Mouse (Mus musculus) B cell, adult 67 days (primary cell): Measurements from ENCODE around the gene Sac3d1. TPM values are rescaled to one million over a fixed set of nuclear protein-coding genes. Genes with fewer than 3 reads are reported as not detected.

Experiments used
- total RNA-seq, 2 experiments: library from RNA; stranded (reverse); gene quantifications; 4 replicates each; pipeline ENCODE4 v1.2.4; 2023

The Sac3d1 gene
- 1 to 10 TPM; 8.8 to 10.0 TPM for total RNA-seq

DNA sequence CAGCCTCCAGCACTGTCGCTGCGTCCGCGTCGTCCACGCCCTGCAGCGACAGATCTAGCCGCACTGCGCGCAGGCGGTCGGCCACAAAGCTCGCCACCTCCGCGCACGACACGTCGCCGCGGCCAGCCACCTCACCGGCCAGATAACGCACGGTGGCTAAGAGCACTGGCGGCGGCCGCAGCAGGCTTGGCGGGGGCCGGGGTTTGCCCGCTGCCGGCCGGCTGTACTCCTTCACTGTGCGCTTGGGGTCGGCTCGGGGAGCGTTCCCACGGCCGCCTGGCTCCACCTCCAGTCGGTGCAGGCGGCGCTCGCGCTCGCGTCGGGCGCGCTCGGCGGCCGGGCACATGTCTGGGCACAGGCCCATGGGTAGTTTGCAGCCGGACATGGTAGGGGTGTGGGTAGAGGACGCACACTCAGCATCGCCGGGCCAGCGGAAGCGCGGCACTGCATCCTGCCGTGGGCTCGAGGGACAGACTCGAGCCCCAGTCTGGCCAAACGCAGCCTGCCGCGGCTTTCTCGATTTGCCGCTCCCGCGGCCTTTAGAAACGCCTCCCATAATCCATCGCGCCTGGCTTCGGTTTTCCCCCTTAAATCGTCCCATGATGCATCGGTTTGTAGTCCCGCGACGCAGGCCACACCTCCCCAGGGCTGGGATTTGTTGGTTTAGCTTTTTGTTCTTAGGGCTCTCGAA lies at the start of gene Sac3d1:
Gene Sac3d1, minus strand, starts transcription at position 665 of the 691 bp plus-strand sequence.

DNA sequence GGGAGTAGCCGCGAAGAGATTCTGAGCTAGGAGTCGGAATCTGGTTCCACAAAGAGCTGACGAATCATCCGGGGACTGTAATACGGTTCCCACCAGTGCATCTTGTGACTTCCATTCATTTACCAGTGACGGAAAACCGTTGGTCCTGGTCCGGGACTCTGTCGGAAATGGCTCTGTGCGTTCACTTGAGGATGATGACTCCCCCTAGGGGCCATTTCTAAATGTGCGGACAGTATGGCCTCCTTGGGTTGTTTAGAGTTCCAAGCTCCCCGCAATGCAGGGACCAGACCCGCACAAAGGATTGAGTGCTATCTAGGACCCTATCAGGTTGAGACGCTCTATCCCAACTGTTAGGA lies 22.9 kb upstream of the Sac3d1 start, which contains the start of gene Arl2:
Gene Arl2, minus strand, starts transcription at position 155 of the 356 bp plus-strand sequence.

DNA sequence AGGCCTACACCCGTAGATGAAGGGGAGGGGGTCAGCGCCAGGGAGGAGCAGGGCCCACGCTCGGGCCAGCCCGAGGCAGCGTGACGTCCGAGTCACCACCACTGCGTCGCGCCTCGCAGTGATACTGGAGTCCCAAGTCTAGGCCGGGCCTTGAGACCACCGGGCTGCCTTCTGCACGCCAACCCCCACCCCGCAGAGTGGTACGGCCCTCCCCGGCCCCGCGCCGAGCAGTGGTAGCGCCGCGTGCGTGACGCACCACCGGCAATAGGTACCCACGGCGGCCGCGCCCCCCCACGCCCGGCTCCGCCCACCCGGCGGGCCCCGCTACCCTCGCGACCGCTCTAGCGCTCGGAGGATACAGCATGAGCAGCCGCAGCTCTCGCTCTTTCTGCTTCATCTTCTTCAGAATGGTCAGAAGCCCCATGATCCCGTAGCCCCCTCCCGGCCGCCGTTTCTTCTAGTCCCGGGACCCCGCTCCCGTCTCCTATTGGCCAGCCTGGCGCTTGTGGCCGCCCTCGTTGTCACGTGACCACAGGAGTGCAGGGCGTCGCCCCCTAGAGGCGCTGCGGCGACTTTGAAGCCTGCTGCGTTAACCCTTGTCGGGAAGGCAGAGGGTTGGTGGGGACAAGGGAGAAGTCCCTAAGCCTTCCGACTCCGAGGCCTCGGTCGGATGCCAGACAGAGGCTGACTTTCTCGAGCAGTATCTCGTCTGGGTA lies 22.4 kb upstream of the Sac3d1 start, which contains the start of gene Batf2:
Gene Batf2, plus strand, starts transcription at position 306 of the 716 bp plus-strand sequence.

DNA sequence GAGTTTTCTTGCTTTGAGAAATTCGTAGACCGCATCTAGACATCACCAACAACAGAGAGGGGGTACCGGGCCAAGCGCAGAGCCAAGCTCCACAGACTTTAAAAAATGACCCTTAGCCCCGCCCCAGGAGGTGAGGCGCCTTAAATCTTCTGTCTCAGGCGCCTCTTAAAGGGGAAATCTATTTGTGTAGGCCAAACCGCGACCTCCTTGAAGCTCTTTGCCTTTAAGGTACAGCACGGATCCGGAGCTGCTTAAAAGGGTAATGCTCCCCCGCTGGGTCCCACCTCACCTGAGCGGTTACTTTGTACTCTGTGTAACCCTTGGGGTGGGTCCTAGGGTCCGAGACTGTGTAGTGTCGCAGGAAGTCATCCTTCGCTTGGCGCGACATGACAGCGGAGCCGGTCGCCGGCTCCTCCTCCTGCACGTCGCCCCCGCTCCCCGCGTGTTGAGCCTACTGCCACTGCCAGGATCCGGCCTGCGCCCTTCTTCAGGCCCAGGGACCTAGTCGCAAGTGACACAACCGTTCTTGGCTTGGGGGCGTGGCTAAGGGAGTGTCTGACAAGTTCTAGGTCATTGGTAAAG lies 9.4 kb upstream of the Sac3d1 start, which contains the start of gene Snx15:
Gene Snx15, minus strand, starts transcription at position 545 of the 582 bp plus-strand sequence.

DNA sequence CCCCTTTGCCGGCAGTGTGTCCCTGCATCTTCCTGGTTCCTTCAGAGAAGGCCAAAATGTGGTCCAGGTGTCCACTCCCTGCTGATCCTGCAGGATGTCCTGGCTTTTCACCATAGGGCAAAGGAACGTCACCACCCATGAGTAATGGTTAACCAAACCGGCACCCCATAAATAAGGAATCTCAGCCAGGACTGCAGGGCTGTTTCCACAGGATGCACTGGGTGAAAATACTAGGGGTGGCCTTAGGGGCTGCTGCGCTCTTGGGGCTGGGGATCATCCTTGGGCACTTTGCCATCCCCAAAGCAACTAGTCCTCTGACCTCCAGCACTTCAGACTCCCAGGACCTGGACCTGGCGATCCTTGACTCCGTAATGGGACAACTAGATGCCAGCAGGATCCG lies 12.9 kb downstream of the Sac3d1 start, which contains the start of gene Naaladl1:
Gene Naaladl1, plus strand, starts transcription at position 197 of the 400 bp plus-strand sequence.

DNA sequence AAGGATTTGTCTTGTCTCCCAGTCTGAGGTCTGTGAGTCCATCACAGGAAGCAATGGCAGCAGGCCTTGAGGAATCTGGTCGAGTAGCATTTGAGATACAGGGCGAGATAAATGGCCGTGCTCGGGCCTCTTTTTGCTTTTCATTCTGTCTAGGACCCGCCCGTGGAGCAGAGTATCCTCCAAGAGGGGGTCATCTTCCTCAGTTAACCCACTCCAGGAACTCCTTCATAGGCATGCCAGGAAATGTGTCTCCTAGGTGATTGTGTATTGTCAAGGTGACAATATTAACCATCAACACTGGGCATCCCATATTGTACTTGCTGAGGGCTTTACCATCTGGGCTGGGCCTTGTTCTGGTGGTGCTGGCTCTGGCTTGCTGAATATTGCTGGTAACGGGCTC lies 24.3 kb downstream of the Sac3d1 start, which contains the start of gene AC131692.1:
Gene AC131692.1, plus strand, starts transcription at position 301 of the 400 bp plus-strand sequence.

DNA sequence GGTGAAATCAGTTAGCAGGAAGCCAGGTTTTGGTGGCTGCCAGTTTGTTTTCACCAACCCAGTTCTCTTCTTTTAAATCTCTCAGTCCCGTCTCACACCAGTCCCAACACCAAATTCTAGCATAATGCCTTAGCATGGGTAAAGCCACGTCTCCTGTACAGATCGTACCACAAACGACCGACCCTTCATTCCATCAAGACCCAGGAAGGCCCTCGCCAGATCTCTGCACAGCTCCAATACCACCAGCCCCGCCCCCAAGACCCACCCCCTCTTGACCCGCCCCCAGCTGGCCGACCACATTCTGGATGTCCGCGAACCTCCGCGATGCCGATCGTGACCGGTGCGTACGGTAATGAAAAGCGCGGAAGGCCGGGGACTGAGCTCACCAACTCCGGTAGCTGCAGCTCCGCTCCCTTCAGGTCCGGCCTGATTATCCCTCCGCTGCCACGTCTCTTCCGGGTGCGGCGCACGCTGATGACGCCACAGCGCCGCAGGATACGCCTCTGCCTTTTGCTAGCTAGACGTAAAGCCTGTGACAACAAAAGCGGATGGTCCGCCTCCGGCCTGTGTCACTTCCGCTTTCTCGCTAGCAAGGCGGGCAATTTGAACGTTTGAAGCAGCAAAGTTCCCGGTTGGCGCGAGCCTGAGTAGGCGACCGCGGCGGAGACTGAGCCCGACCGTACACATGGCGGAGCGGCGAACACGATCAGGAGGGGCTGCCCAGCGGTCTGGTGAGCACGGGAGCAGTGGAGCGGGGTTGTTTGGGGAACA lies 33.8 kb downstream of the Sac3d1 start, which contains the start of the genes Zfpl1 and Cdca5:
Gene Zfpl1, minus strand, starts transcription at position 479 of the 771 bp plus-strand sequence.
Gene Cdca5, plus strand, starts transcription at position 506 of the 771 bp plus-strand sequence.

DNA sequence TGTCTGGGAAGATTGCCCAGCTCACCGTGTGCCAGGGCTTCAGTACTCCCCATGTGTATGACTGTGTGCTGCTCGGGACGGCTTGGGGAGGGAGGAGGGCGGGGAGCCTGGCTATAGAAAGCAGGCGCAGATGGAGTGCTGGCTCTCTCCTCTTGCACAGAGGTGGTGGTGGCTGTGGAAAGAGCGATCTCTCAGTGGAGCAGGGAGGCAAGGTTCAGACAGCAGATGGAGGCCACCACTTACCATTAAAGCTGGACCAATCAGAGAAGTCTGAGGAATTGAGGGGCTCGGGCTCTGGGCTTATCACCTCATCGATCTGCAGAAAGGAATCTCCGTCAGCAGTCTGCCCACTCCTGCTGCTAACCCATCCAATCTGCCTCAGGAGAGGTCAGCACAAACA lies 36.3 kb downstream of the Sac3d1 start, which contains the start of gene Gm28374:
Gene Gm28374, minus strand, starts transcription at position 101 of the 400 bp plus-strand sequence.

GRCm38 (mm10) chr19:6079983-6080480 lies 38.4 kb downstream of the Sac3d1 start, which contains the start of gene Tmem262:
Tmem262 (plus strand) TSS chr19:6080033.

DNA sequence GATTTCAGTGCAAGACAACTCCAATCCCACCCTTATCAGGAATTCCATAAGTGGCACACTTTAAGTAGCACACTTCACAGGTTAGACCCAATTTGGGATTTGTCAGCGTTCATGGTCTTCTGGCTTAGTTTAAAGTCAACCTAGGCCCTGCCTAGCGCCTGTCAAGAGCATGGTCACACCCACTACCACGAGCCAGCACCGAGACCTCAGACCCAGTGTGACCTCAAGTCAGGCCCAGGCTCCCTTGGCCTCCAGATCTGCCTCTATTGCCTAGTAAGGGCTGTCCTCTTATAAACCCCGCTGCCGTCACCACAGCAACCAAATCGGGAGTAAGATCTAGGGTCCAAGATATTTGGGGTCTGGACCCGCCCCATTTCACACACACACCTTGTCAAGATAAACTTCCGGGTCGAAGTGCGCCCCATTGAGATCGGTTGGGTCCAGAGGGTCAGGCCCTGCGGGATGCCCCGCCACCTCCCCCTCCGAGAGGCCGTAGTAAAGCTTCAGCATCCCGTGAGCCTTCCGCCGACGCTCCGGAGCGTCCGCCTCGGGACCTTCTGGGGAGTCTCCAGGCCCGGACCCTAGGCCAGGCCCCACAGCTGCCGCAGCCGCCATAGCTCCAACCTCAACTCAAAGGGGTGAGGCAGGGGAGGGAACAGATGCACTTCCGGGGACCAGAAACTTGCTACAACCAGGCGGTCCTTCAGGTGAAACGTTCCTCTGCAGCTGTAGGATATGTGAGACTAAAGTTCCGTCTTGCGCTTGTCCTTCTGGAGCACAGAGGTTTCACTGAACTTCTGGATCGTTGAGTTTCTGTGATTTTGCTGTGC lies 41.7 kb downstream of the Sac3d1 start, which contains the start of gene Vps51:
Gene Vps51, minus strand, starts transcription at position 668 of the 830 bp plus-strand sequence.

DNA sequence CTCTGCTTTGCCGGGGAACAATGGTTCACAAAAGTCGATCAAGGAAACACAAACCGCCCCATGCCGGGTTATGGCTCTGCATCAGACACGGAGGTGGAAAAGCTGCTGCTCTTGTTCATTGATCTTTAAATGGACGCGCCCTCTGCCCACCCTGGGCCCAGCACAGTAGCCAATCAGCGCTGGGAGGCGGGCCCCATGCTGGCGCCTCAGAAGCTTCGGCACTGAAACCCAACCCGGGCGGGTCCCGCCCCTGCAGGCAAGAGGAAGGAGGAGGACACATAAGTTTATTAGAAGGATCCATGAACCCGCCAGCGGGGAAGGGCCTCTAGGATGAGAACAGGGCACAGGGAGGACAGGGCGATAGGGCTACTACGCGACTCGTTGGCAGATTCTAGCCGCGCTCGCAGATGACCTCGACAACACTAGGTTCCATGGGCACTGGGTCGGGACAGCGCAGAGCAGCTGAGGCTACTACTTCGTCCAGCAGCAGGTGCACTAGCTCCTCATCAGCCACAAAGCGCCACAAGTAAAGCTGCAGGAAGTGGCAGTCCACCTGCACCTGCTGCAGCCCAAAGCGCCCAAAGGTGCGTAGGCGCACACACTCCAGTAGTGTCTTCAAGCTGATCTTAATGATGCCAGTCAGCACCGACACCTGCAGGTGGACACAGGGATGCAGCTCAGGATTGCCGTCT lies 50.6 kb downstream of the Sac3d1 start, which contains the start of gene Tm7sf2:
Gene Tm7sf2, minus strand, starts transcription at position 650 of the 692 bp plus-strand sequence.

Other genes starting within 250 kb of the Sac3d1 start
- 10 to 100 TPM; 39.6 to 41.7 TPM for gene Frmd8, start 243.4 kb downstream of the Sac3d1 start, total RNA-seq
- 10 to 100 TPM; 21.2 to 26.6 TPM for gene Slc25a45, start 240.8 kb downstream of the Sac3d1 start, total RNA-seq
- gene Tigd3, start 224.5 kb downstream of the Sac3d1 start, total RNA-seq, result 1 to 10 TPM; 3.4 to 4.2 TPM
- 100 to 1,000 TPM; 171 to 191 TPM for gene Dpf2, start 205.6 kb downstream of the Sac3d1 start, total RNA-seq
- gene Cdc42ep2, start 193.8 kb downstream of the Sac3d1 start, total RNA-seq, result not detected
- 10 to 100 TPM; 77.0 to 78.2 TPM for gene Pola2, start 154.4 kb downstream of the Sac3d1 start, total RNA-seq
- not detected for gene Slc22a20, start 132.5 kb downstream of the Sac3d1 start, total RNA-seq
- 100 to 1,000 TPM in 1 of 2 experiments, 10 to 100 TPM in 1; 97.9 to 103 TPM for gene Capn1, start 102.8 kb downstream of the Sac3d1 start, total RNA-seq
- 100 to 1,000 TPM; 205 to 221 TPM for gene Syvn1, start 72.1 kb downstream of the Sac3d1 start, total RNA-seq
- 10 to 100 TPM; 24.4 to 30.4 TPM for gene Mrpl49, start 60.9 kb downstream of the Sac3d1 start, total RNA-seq
- 1,000 to 10,000 TPM; 3,281 to 3,326 TPM for gene Fau, start 60.8 kb downstream of the Sac3d1 start, total RNA-seq
- 10 to 100 TPM; 11.5 to 17.8 TPM for gene Znhit2, start 57.5 kb downstream of the Sac3d1 start, total RNA-seq
- 10 to 100 TPM; 11.2 to 16.4 TPM for gene Tm7sf2, start 50.3 kb downstream of the Sac3d1 start, total RNA-seq
- gene Vps51, start 41.4 kb downstream of the Sac3d1 start, total RNA-seq, result 100 to 1,000 TPM in 1 of 2 experiments, 10 to 100 TPM in 1; 83.4 to 105 TPM
- gene Tmem262, start 38.6 kb downstream of the Sac3d1 start, total RNA-seq, result not detected
- not detected for gene Gm28374, start 36.4 kb downstream of the Sac3d1 start, total RNA-seq
- 10 to 100 TPM; 51.4 to 65.8 TPM for gene Zfpl1, start 33.7 kb downstream of the Sac3d1 start, total RNA-seq
- gene Cdca5, start 33.7 kb downstream of the Sac3d1 start, total RNA-seq, result 1 to 10 TPM; 1.6 TPM
- gene AC131692.1, start 24.2 kb downstream of the Sac3d1 start, total RNA-seq, result not detected
- gene Naaladl1, start 12.9 kb downstream of the Sac3d1 start, total RNA-seq, result not detected
- 10 to 100 TPM; 41.1 to 46.7 TPM for gene Snx15, start 9.7 kb upstream of the Sac3d1 start, total RNA-seq
- gene Batf2, start 22.3 kb upstream of the Sac3d1 start, total RNA-seq, result not detected
- 10 to 100 TPM; 31.4 to 32.2 TPM for gene Arl2, start 22.9 kb upstream of the Sac3d1 start, total RNA-seq
- not detected for gene Majin, start 65.7 kb upstream of the Sac3d1 start, total RNA-seq
- not detected for gene Gpha2, start 107.7 kb upstream of the Sac3d1 start, total RNA-seq
- 10 to 100 TPM; 25.7 to 33.0 TPM for gene Ppp2r5b, start 117.2 kb upstream of the Sac3d1 start, total RNA-seq
- 100 to 1,000 TPM; 105 to 123 TPM for gene Atg2a, start 123.0 kb upstream of the Sac3d1 start, total RNA-seq
- 100 to 1,000 TPM; 212 to 217 TPM for gene Ehd1, start 158.1 kb upstream of the Sac3d1 start, total RNA-seq
- 1 to 10 TPM; 8.0 to 9.0 TPM for gene Cdc42bpg, start 187.8 kb upstream of the Sac3d1 start, total RNA-seq
- gene Men1, start 216.3 kb upstream of the Sac3d1 start, total RNA-seq, result 10 to 100 TPM; 42.3 to 45.0 TPM
- 100 to 1,000 TPM; 638 TPM for gene Map4k2, start 222.5 kb upstream of the Sac3d1 start, total RNA-seq
- 1,000 to 10,000 TPM in 1 of 2 experiments, 100 to 1,000 TPM in 1; 928 to 1,009 TPM for gene Sf1, start 245.0 kb upstream of the Sac3d1 start, total RNA-seq